Mouse (Mus musculus) CH12.LX (cell line): ENCODE measurements around the gene Ppard. TPM values are rescaled to one million over a fixed set of nuclear protein-coding genes. Genes with fewer than 3 reads are reported as not detected.

ENCODE experiments used
- DNase-seq: peaks from one replicate; pipeline ENCODE4 v3.0.0-alpha.2; 2013; ENCODE audit errors: extremely low read depth
- H3K27ac ChIP-seq: 2 replicates; pipeline ENCODE4 v1.5.1; 2012; ENCODE audit warnings: low read depth, mild to moderate bottlenecking, control low read depth, moderate library complexity; ENCODE audit not compliant: insufficient read depth
- H3K27me3 ChIP-seq: replicated peaks from 2 replicates; pipeline ENCODE3; 2012; ENCODE audit warnings: inconsistent platforms
- H3K36me3 ChIP-seq, 2 experiments: replicated peaks in 1 of 2; 2 replicates each; pipeline versions ENCODE3 to v1.6.1; 2012; ENCODE audit warnings: inconsistent platforms in 1 of 2, low read length in 1 of 2, mild to moderate bottlenecking in 1 of 2, mixed read lengths in 1 of 2, moderate library complexity in 1 of 2; ENCODE audit not compliant: control insufficient read depth in 1 of 2, insufficient read depth in 1 of 2
- H3K4me1 ChIP-seq, 2 experiments: 2 replicates each; pipeline ENCODE4 v1.6.1; 2012; ENCODE audit warnings: inconsistent platforms in 1 of 2, moderate library complexity in 1 of 2; ENCODE audit not compliant: insufficient read depth in 2 of 2, control insufficient read depth in 1 of 2
- H3K4me2 ChIP-seq: 2 replicates; pipeline ENCODE4 v1.6.1; 2012; ENCODE audit warnings: low read depth, mild to moderate bottlenecking, control low read depth; ENCODE audit not compliant: poor library complexity, insufficient read depth, severe bottlenecking
- H3K4me3 ChIP-seq, 3 experiments: fragments of 150-350 bp in 1 of 3; sonication (generic) in 1 of 3; replicated peaks in 1 of 3; 2 replicates each; pipeline versions ENCODE3 to v1.5.1; 2011 to 2012; ENCODE audit warnings: low read depth in 2 of 3, low read length in 2 of 3, mild to moderate bottlenecking in 2 of 3, moderate library complexity in 2 of 3, control low read depth in 1 of 3, improper control_type of control experiment in 1 of 3, inconsistent platforms in 1 of 3, mixed read lengths in 1 of 3; ENCODE audit not compliant: poor library complexity in 1 of 3
- H3K79me2 ChIP-seq: replicated peaks from 2 replicates; pipeline ENCODE4 v1.6.1; 2012; ENCODE audit warnings: mild to moderate bottlenecking, moderate library complexity; ENCODE audit not compliant: control insufficient read depth, poor library complexity, insufficient read depth, severe bottlenecking; ENCODE audit errors: extremely low read depth
- H3K9ac ChIP-seq: 2 replicates; pipeline ENCODE4 v1.6.1; 2012; ENCODE audit warnings: low read depth, mild to moderate bottlenecking, control low read depth, moderate library complexity; ENCODE audit not compliant: insufficient read depth
- H3K9me3 ChIP-seq: replicated peaks from 2 replicates; pipeline ENCODE3; 2012; ENCODE audit warnings: low read length, inconsistent platforms, mixed read lengths
- E2F4 ChIP-seq: IDR thresholded peaks from 2 replicates; pipeline ENCODE4 v1.6.1; 2011; ENCODE audit warnings: low read depth, low read length, improper control_type of control experiment; ENCODE audit not compliant: insufficient replicate concordance
- EP300 ChIP-seq: IDR thresholded peaks from 2 replicates; pipeline ENCODE4 v1.6.1; 2011; ENCODE audit warnings: low read length, improper control_type of control experiment
- GABPA ChIP-seq: IDR thresholded peaks from 2 replicates; pipeline ENCODE4 v1.6.1; 2012; ENCODE audit warnings: low read depth, low read length, improper control_type of control experiment, inconsistent platforms; ENCODE audit not compliant: insufficient replicate concordance
- HCFC1 ChIP-seq: IDR thresholded peaks from 2 replicates; pipeline ENCODE4 v1.6.1; 2012; ENCODE audit warnings: low read depth, mild to moderate bottlenecking, inconsistent platforms, low read length, improper control_type of control experiment
- IRF4 ChIP-seq: IDR thresholded peaks from 2 replicates; pipeline ENCODE4 v1.6.1; 2014; ENCODE audit warnings: low read depth, mild to moderate bottlenecking, inconsistent platforms, low read length, improper control_type of control experiment
- JUND ChIP-seq: conservative IDR thresholded peaks from 2 replicates; pipeline ENCODE4 v1.6.1; 2011; ENCODE audit warnings: low read depth, low read length, improper control_type of control experiment
- MAFK ChIP-seq: IDR thresholded peaks from 2 replicates; pipeline ENCODE4 v1.6.1; 2011; ENCODE audit warnings: low read length, improper control_type of control experiment; ENCODE audit not compliant: insufficient replicate concordance
- MAX ChIP-seq: IDR thresholded peaks from 2 replicates; pipeline ENCODE4 v1.6.1; 2011; ENCODE audit warnings: low read length, improper control_type of control experiment
- MEF2A ChIP-seq: IDR thresholded peaks from 2 replicates; pipeline ENCODE4 v1.6.1; 2014; ENCODE audit warnings: low read depth, mild to moderate bottlenecking, inconsistent platforms, low read length, improper control_type of control experiment, borderline replicate concordance
- MYC ChIP-seq: IDR thresholded peaks from 2 replicates; pipeline ENCODE4 v1.6.1; 2011; ENCODE audit warnings: low read depth, mild to moderate bottlenecking, improper control_type of control experiment, low read length
- NRF1 ChIP-seq: IDR thresholded peaks from 2 replicates; pipeline ENCODE4 v1.6.1; 2014; ENCODE audit warnings: low read depth, mild to moderate bottlenecking, inconsistent platforms, low read length, improper control_type of control experiment, moderate library complexity
- POLR2A ChIP-seq: IDR thresholded peaks from 2 replicates; pipeline ENCODE4 v1.6.1; 2011; ENCODE audit warnings: low read depth, mild to moderate bottlenecking, improper control_type of control experiment, low read length
- POLR2AphosphoS2 ChIP-seq: IDR thresholded peaks from 2 replicates; pipeline ENCODE4 v1.6.1; 2011; ENCODE audit warnings: low read depth, low read length, improper control_type of control experiment
- RAD21 ChIP-seq: IDR thresholded peaks from 2 replicates; pipeline ENCODE4 v1.6.1; 2011; ENCODE audit warnings: low read depth, mild to moderate bottlenecking, low read length, improper control_type of control experiment, moderate library complexity
- SIN3A ChIP-seq: IDR thresholded peaks from 2 replicates; pipeline ENCODE4 v1.6.1; 2012; ENCODE audit warnings: low read length, improper control_type of control experiment, inconsistent platforms
- SMC3 ChIP-seq: IDR thresholded peaks from 2 replicates; pipeline ENCODE4 v1.6.1; 2011; ENCODE audit warnings: low read depth, low read length, improper control_type of control experiment
- TBP ChIP-seq: conservative IDR thresholded peaks from 2 replicates; pipeline ENCODE4 v1.6.1; 2011; ENCODE audit warnings: low read depth, low read length, improper control_type of control experiment
- USF1 ChIP-seq: IDR thresholded peaks from 2 replicates; pipeline ENCODE4 v1.6.1; 2014; ENCODE audit warnings: low read depth, mild to moderate bottlenecking, inconsistent platforms, low read length, improper control_type of control experiment
- ZC3H11A ChIP-seq: IDR thresholded peaks from 2 replicates; pipeline ENCODE4 v1.6.1; 2012; ENCODE audit warnings: low read depth, mild to moderate bottlenecking, inconsistent platforms, low read length, improper control_type of control experiment
- ZMIZ1 ChIP-seq: IDR thresholded peaks from 2 replicates; pipeline ENCODE4 v1.6.1; 2012; ENCODE audit warnings: low read depth, mild to moderate bottlenecking, inconsistent platforms, low read length, improper control_type of control experiment
- ZNF384 ChIP-seq: IDR thresholded peaks from 2 replicates; pipeline ENCODE4 v1.6.1; 2012; ENCODE audit warnings: low read depth, low read length, improper control_type of control experiment, inconsistent platforms
- dilution Hi-C: fragments of 300-500 bp; cut with MboI; formaldehyde crosslinking; loops from 2 replicates; pipeline ENCODE4 v1.14.3; 2020; ENCODE audit warnings: low sequenced_read_pairs; ENCODE audit not compliant: extremely low pct_unique_long_range_greater_than_20kb, extremely low pct_ligation_motif_present
- in situ Hi-C: fragments of 300-500 bp; cut with MboI; formaldehyde crosslinking; loops from 3 replicates; pipeline ENCODE4 v1.14.3; 2019; ENCODE audit warnings: low sequenced_read_pairs, low pct_ligation_motif_present, low pct_unique_long_range_greater_than_20kb, mixed read lengths
- polyA plus RNA-seq: library from polyadenylated mRNA; unstranded; fragments of >175 nt; gene quantifications from 2 replicates; pipeline ENCODE4 v1.2.1, GENCODE M21; 2012; ENCODE audit warnings: low read depth; ENCODE audit not compliant: insufficient read length
- total RNA-seq, 2 experiments: library from RNA; depleted of rRNA; stranded (reverse); fragments of 300-350 nt in 1 of 2; fragments of >200 nt in 1 of 2; gene quantifications; 2 replicates each; pipeline ENCODE4 v1.2.3; 2012 to 2014

The Ppard gene
- total and polyA plus RNA-seq, 3 experiments: 2.9 to 15.5 (median 7.3) TPM

DNA sequence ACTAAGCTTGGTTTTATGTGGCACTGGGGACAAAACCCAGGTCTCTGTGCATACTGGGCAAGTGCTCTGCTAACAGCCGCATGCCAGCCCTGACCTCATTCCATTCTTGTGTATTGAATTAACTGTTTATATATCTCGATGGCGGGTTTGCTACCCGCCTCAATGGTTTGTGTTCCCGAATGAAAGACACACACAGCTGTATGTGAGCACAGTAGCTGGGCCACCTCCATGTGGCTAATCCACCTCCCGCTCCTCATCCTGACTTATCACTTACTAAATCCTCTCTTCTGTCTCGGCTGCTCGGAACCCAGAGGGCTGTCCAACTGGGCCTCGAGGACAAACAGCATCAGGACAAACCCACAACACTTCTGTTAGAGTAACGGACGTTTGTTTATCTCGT, 16.6 kb downstream of the Ppard start:
- no peaks in the 10 kb centered on the region for H3K79me2 ChIP-seq
- DNase-seq: no peak
- no peaks in the 10 kb centered on the region for H3K9me3 ChIP-seq
- peaks cover 24 to 67% of the 10 kb centered on the region in 2 experiments for H3K4me1 ChIP-seq
- H3K4me2 ChIP-seq: no peak overlapping the region
- no peak overlapping the region for H3K9ac ChIP-seq
- H3K27me3 ChIP-seq: no peaks in the 10 kb centered on the region
- TF ChIP-seq MYC: no peak
- no peak for TF ChIP-seq HCFC1
- TF ChIP-seq MEF2A: no peak
- no peak for TF ChIP-seq IRF4
- no peak for TF ChIP-seq JUND
- no peak for TF ChIP-seq MAX
- no peak for TF ChIP-seq MAFK
- no peak for TF ChIP-seq POLR2AphosphoS2
- TF ChIP-seq SIN3A: no peak
- no peak for TF ChIP-seq ZMIZ1
- no peak for TF ChIP-seq E2F4
- in situ Hi-C loops (no loop called here), dilution Hi-C loops (no loop called here)
- no peak overlapping the region for H3K4me3 ChIP-seq
- peaks cover 14 to 69% of the 10 kb centered on the region in 2 experiments for H3K36me3 ChIP-seq
- no peak overlapping the region for H3K27ac ChIP-seq

DNA sequence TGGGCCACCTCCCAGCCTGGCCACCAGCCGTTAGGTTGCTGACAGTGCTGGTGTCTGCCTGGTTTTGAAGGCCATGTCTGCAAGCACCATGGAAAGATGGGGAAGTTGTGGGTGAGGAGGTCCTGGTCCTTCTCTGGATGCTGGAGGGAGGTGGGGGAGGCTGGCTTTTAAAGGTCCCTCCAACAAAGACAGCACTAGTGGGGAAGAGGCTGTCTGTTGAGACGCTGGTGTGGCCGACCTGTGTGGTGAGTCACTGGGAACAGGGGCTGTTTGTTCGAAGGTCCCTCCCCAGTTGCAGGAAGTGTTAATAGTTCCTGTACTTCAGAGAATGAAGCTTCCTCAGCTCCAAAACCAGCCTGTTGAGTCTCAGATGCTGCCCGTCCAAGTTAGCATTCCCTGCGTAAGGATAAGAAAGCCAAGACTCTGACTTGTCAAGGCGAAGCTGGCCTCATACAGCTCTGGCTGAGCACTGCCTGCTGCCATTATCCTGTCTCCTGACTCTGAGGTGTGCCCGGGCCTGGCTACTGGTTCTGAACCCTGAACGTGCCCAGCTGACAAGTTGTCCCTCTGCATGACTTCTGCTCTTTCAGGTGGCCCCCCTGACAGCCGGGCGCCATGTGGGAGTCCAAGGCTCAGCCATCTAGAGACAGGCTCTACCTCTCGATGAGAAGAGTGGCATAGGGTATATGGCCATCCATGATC, 19.2 kb downstream of the Ppard start:
- no peak overlapping the region for H3K4me3 ChIP-seq
- no peak overlapping the region for H3K4me2 ChIP-seq
- dilution Hi-C loops (no loop called here), in situ Hi-C loops (no loop called here)
- no peak overlapping the region for H3K9ac ChIP-seq
- H3K79me2 ChIP-seq: no peaks in the 10 kb centered on the region
- H3K27ac ChIP-seq: no peak overlapping the region
- TF ChIP-seq EP300 (no peak), POLR2A (no peak), SMC3 (no peak), GABPA (no peak), USF1 (no peak), ZNF384 (no peak), RAD21 (no peak), IRF4 (no peak), TBP (no peak), NRF1 (no peak), MYC (no peak), ZC3H11A (no peak)
- peaks cover 24 to 63% of the 10 kb centered on the region in 2 experiments for H3K4me1 ChIP-seq
- no peaks in the 10 kb centered on the region for H3K9me3 ChIP-seq
- DNase-seq: no peak
- H3K36me3 ChIP-seq: peaks cover 0 to 50% of the 10 kb centered on the region in 2 experiments
- no peaks in the 10 kb centered on the region for H3K27me3 ChIP-seq
